Mouse (Mus musculus) gastrocnemius, adult 18-20 months (tissue): ENCODE data around the gene H2afz. TPM values are rescaled to one million over a fixed set of nuclear protein-coding genes. Genes with fewer than 3 reads are reported as not detected.

Experiments
- total RNA-seq, 2 experiments: library from RNA; stranded (reverse); gene quantifications; 2 replicates each; pipeline ENCODE4 v1.2.3; 2021

H2afz gene
- total RNA-seq, 2 experiments from 2014 or later, result 56.4 to 59.8 TPM

Other genes with a start within 250 kb of the H2afz start
- 100 to 1,000 TPM; 205 to 307 TPM for gene Ddit4l, start 242.9 kb upstream of the H2afz start, total RNA-seq
- not detected for gene Gm21962, start 193.0 kb upstream of the H2afz start, total RNA-seq
- 1 to 10 TPM; 7.1 to 7.7 TPM for gene Dnajb14, start 3.2 kb downstream of the H2afz start, total RNA-seq
- gene Lamtor3, start 54.0 kb downstream of the H2afz start, total RNA-seq, result 10 to 100 TPM; 46.6 to 50.5 TPM
- 1 to 10 TPM; 1.7 to 3.7 TPM for gene Dapp1, start 117.1 kb downstream of the H2afz start, total RNA-seq
- gene 1110002E22Rik, start 200.6 kb downstream of the H2afz start, total RNA-seq, result 100 to 1,000 TPM in 1 of 2 experiments, 10 to 100 TPM in 1; 98.9 to 131 TPM
- 1 to 10 TPM; 1.3 TPM for gene Gm5105, start 202.9 kb downstream of the H2afz start, total RNA-seq